Mouse (Mus musculus) cerebellum, postnatal 14 days (tissue): Measurements from ENCODE around the gene Fxyd1.
A peak's percentile ranks its signal among the peaks of the same experiment; 100 is the strongest.

Experiments
- DNase-seq, 2 experiments: peaks; one replicate each; pipeline ENCODE4 v3.0.0; 2021; ENCODE audit warnings: mixed read lengths in 2 of 2

Gene Fxyd1

DNA sequence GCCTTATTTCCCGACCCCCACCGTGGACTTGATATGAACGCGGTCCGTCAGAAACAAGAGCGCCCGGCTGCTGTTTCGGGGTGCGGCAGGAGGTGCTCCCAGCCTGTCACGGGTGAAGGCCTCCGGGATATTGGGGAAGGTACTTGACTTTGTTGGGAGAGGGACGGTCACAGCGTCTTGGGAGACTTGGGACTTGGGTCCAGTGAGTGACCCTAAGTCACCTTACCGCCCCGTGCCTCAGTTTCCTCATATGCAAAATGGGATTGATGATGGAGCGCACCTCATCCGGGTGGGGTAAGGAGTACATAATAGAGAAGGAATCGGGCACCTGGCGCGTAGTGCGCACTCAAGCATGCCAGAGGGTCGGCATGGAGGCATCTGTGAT, 4.8 kb downstream of the Fxyd1 start:
- peak in 1 of 2 experiments; percentile 38 for DNase-seq

- peak; percentile 77 to 80 for DNase-seq
Observed at GRCm38 (mm10) chr7:31051321-31052021, 5.5 kb downstream of the Fxyd1 start, which contains the start of gene Fxyd7. TSS of gene Fxyd7 (minus strand) at chr7:31051467.

DNA sequence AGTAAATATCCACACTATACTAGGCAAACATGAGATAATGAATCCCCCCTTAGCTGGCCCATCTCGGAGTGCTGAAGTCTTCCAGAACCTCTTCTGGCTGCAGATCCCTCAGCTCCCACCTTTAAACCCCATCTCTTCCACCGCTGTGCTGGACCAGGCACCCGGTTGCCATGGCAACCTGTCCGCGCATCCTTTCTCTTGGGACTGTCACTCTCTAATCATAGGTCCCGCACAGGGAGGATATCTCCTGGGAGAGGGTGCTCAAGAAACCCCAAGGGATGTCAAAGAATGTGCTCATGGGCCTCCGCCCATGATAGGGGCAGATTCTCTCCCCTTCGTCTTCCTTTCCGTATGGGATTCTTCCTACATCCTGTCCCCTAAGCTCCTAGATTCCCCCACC, 6.1 kb downstream of the Fxyd1 start:
- DNase-seq, result peak; percentile 72 to 74

DNA sequence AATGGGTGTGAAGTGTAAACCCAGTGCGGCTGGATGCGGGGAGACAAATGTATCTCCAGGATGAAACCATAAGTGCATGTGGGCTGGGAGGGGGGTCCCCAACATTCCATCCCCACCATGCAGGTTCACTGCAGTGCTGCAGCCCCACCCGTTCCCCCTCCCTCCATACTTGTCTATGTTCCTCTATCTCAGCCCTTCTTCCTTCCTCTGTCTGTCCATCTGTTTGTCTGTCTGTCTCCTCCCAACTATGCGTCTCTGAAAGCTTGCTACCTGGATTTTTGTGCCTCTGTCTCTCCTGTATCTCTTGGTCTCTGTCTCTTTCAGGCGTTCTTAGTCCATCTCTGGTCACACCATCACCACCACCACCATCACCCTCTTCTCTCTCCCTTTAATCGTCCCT, 6.5 kb downstream of the Fxyd1 start:
- DNase-seq, result peak; percentile 46 to 54

GRCm38 (mm10) chr7:31049846-31050281, 7.1 kb downstream of the Fxyd1 start:
- DNase-seq, result peak; percentile 75 to 76

- DNase-seq, result peak; percentile 87 to 90
Observed at GRCm38 (mm10) chr7:31049135-31049845, 7.7 kb downstream of the Fxyd1 start.

DNA sequence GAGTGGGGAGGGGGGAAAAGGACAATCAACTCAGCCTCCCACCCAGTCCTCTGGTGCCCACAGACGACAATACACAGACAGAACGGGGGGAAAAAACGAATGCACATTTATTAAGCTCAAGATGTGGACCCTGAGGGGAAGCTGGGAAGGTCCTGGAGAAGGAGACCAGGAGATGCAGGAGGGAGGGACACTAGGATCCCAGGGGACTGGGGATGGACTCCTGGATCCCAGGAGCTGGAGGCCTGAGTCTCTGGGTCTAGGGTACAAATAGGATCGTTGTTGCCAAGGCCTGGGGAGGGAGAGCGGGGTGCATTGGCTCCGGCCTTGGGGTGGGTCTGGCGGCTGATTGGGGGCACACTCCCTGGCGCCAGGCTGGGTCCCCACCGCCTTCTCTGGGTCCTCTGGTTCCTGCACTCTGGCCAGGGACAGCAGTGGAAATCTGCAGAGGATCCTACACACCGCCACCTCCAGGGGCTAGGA, 14.5 kb downstream of the Fxyd1 start, which contains the start of gene Fxyd5:
TSS of gene Fxyd5 (minus strand) at position 51 of the 480 bp plus-strand sequence.
- DNase-seq, result no peak

DNA sequence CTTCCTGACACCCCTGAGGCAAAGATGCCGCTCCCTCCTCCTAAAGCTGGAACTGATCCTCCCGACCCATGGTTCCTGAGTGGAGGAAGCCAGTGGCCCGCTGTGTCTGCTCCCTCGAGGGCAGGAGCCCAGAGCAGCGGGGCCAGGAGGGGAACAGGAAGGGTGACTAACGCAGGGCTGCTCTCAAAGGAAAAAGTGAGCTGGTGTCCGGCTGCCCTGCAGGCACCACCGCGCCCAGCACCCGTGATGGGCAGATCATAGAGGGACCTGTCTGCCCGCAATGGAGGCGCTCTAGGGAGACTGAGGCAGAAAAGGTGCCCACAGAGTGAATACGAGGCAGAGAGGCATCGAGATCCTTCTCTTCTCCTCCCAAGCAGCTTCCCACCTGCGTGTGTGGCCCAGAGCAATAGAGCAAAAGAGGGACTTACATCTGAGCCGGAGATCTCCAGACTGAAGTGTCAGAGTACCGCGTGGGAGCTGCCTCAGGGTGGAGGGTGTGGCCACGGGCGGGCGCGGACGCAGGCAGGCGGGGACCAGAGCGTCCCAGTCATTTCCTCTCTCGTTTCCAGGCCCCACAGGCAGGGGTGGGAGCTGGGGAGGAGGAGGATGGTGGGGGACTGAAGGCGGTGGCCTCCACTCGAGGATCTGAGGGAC, 15.2 kb downstream of the Fxyd1 start:
- no peak for DNase-seq

DNA sequence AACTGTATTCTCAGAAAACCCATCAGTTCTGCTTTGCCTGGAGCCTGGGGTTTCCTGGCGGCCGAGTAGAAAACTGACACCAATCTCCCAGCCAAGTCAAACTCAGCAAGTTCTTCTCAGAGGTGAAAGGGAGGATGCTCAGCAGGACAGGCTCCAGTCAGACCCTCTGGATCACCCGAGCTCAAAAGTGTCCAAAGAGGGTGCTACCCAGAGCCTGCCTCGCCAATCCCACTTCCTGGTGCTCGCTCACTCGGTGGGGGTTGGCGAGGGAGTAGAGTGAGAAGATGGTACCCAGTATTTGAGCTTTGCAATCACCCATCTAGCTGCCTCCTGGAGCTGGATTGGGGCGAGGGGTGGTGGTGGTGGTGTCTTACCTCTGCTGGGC, 16.0 kb downstream of the Fxyd1 start:
- no peak for DNase-seq

- DNase-seq, result no peak
Observed at GRCm38 (mm10) chr7:31040281-31041022, 16.5 kb downstream of the Fxyd1 start.

DNA sequence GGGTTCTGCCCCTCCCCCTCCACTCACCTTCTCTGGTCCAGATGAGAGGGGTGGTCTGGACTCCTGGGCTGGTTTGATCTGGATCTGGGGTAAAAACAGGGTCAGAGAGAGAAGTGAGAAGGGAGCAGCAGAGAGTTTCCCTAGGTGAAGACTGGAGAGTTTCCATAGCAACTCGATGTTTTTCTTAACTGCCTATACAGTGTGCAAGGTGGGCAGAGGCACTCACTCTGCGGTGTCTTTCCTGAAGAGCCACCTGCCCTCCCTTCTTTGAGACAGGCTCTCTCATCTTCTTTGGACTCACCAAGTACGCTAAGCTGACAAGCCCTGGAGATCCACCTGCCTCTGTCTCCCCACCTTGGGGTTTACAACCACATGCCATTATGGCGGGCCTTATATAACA, 18.0 kb downstream of the Fxyd1 start:
- DNase-seq, result no peak

DNA sequence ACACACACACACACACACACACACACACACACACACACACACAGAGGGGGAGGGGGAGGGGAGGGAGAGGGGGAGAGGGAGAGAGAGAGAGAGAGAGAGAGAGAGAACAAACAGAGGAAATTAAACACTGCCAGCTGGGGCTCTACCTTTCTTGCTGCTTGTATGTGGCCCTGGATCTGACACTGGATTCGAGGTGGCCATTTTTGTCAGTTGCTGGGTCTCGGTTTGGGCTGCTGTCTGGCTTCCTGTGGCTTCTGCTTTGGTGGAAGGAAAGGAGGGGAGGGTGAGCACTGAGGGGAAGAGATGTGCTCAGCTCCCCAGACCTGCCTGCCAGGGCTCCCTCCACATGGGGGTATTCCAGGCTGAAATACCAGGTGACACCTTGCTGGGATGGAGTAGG, 19.3 kb downstream of the Fxyd1 start:
- DNase-seq, result no peak

GRCm38 (mm10) chr7:31036917-31037316, 20.1 kb downstream of the Fxyd1 start:
- no peak for DNase-seq

DNA sequence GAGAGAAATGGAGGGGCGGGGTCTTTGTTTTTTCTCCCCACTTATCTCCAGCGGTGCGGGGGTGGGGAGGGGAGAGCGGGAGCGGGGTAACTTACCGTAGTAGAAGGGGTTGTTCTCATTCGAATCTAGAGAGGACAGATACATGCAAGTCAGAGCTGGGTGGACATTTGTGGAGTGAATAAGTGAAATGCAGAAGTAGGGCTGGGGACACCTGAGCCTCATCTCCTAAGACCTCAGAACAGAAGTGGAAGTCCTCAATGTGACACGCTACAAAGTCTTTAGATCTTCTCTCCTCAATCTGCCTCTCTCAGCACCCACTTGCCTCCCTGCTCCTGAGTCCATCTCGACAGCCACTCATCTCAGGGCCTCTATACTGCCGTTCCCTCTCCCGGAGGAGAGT, 21.7 kb downstream of the Fxyd1 start:
- no peak for DNase-seq

DNA sequence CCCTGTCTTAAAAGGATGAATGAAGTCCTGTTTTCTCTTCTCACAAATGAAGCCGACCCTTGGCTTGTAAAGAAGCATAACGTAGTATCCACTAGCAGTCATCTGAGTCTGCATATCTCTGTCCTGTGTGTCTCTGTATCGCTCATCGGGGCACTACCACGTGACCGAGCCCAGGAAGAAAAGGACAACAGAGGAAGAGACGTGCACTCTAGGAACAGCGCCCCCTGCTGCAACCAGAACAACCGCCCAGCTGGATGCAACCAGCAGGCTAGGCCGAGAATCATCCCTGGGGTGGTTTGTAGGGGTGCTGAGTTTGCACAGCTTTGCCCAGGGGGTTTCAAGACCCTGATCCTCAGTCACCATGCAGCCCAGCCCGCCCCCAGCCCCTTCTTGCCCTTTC, 22.2 kb downstream of the Fxyd1 start:
- peak in 1 of 2 experiments; percentile 36 for DNase-seq

DNA sequence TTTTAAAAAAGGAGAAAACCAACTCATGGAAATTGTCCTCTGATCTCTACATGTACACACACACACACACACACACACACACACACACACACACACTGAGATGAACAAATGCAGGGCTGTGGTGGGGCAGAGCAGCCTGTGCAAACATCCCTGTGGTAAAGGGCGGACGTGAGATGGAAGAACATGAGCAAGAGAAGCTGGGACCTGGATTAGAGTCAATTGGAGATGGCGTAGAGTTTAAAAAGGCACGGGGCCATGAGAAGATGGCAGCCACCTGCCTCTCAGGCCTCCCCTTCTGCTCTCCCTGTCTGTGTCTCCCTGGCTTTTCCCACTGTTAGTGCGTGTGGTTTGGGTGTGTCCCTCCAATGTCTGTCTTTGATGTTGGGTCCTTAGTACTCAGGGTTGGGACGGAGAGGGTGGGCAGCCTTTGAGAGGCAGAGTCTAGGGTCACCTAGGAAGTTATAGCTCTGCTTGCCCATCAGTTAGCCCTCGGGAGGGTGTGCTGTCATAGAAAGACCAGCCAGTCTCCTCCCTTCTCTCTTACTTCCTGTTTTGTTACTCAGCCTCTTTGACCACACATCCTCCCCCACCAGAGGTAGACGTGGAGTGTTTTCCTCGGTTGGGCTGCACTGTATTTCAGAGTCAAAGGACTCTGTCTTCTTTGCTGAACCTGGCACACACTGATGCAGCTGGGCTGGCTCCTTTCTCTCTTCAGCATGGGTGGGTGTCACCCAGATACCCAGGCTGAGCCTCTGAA, 23.4 kb downstream of the Fxyd1 start:
- no peak for DNase-seq

DNA sequence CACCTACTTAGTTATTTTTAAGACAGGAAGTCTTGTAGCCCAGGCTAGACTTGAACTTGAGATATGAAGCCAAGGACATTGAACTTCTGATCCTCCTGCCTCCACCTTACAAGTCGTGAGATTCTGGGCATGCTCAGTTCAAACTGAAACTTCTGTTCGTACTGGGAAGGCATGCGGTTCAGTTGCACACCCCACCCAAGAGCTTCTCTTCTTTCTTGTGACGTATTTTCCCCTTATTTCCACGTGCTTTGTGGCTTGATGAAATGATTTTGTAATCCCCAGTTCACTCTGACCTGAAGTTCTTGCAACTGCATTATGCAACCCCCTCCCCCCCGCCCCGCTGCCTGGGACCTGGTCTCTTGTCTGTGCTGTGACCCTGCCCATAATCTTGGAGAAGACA, 25.3 kb downstream of the Fxyd1 start:
- DNase-seq, result no peak

DNA sequence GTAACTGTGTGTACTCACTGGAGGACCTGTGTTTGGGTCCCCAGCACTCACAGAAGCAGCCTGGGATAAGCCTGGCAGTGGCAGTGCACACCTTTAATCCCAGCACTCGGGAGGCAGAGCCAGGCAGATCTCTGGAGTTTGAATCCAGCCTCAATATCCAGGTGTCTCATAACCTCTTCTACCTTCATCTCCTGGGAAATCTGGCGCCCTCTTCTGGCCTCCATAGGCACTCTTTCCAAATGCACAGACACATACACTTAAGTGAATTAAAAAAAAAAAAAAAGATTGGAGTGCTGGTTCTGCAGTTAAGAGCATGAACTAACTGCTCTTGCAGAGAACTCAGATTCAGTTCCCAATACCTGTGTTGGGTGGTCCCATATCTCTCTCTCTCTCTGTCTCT, 26.3 kb downstream of the Fxyd1 start:
- peak in 1 of 2 experiments; percentile 48 for DNase-seq

DNA sequence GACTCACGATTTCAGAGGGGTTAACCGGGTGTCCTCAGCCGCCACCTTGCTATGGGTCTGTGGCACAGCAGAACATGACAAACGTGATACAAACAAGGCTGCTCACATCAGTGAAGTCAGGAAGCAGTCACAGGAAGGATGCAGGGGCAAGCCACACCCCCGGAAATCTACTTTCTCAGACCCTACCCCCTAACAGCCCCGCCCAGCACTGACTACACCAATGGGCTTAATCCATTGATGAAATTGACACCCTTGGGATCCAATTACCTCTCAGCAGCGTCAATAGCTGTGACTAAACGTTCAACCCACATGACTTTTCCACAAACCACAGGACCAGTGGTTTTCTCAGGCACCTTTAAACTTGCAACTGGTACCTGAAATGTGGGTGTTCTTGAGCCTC, 28.4 kb downstream of the Fxyd1 start:
- DNase-seq, result no peak

GRCm38 (mm10) chr7:31017104-31017901, 39.7 kb downstream of the Fxyd1 start:
- DNase-seq, result peak; percentile 49 to 64

- peak; percentile 53 to 57 for DNase-seq
Observed at GRCm38 (mm10) chr7:31012971-31013370, 44.0 kb downstream of the Fxyd1 start.
